Mouse (Mus musculus): ENCODE results near the gene Mrpl38. TPM values are rescaled to one million over a fixed set of nuclear protein-coding genes. Genes with fewer than 3 reads are reported as not detected.

Gene Mrpl38
- total RNA-seq, 2 experiments from 2014 or later = 55.9 to 56.8 TPM

Other genes starting within 250 kb of the Mrpl38 start
- 10 to 100 TPM; 28.7 to 43.3 TPM for gene Smim5, start 238.9 kb downstream of the Mrpl38 start, total RNA-seq (2021)
- gene Smim6, start 226.9 kb downstream of the Mrpl38 start, total RNA-seq (2021) = under 1 TPM; 0.37 to 0.45 TPM
- gene Sap30bp, start 205.6 kb downstream of the Mrpl38 start, total RNA-seq (2021) = 10 to 100 TPM; 26.6 to 26.7 TPM
- 10 to 100 TPM in 1 of 2 experiments, 1 to 10 TPM in 1; 8.3 to 10.9 TPM for gene Recql5, start 205.4 kb downstream of the Mrpl38 start, total RNA-seq (2021)
- gene Itgb4, start 164.2 kb downstream of the Mrpl38 start, total RNA-seq (2021) = 1 to 10 TPM; 4.8 to 5.5 TPM
- 10 to 100 TPM; 31.7 to 33.1 TPM for gene Galk1, start 126.1 kb downstream of the Mrpl38 start, total RNA-seq (2021)
- gene H3f3b, start 110.9 kb downstream of the Mrpl38 start, total RNA-seq (2021) = 100 to 1,000 TPM; 338 to 393 TPM
- 10 to 100 TPM; 16.3 to 17.0 TPM for gene Unk, start 108.5 kb downstream of the Mrpl38 start, total RNA-seq (2021)
- gene Unc13d, start 60.9 kb downstream of the Mrpl38 start, total RNA-seq (2021) = 1 to 10 TPM in 1 of 2 experiments, under 1 TPM in 1; 0.52 to 1.0 TPM
- 10 to 100 TPM; 96.6 to 99.5 TPM for gene Wbp2, start 51.9 kb downstream of the Mrpl38 start, total RNA-seq (2021)
- 10 to 100 TPM; 43.3 to 49.7 TPM for gene Trim47, start 11.7 kb downstream of the Mrpl38 start, total RNA-seq (2021)
- gene Trim65, start 7.7 kb downstream of the Mrpl38 start, total RNA-seq (2021) = 1 to 10 TPM; 5.4 to 6.3 TPM
- 10 to 100 TPM; 17.4 to 17.7 TPM for gene Fbf1, start 29.3 kb upstream of the Mrpl38 start, total RNA-seq (2021)
- 10 to 100 TPM; 29.7 to 34.0 TPM for gene Ten1, start 60.0 kb upstream of the Mrpl38 start, total RNA-seq (2021)
- 10 to 100 TPM; 92.5 to 99.9 TPM for gene Acox1, start 60.2 kb upstream of the Mrpl38 start, total RNA-seq (2021)
- gene Evpl, start 99.2 kb upstream of the Mrpl38 start, total RNA-seq (2021) = 1 to 10 TPM; 1.2 TPM
- gene Srp68, start 135.3 kb upstream of the Mrpl38 start, total RNA-seq (2021) = 10 to 100 TPM; 58.7 to 59.8 TPM
- not detected for gene Galr2, start 142.1 kb upstream of the Mrpl38 start, total RNA-seq (2021)
- 10 to 100 TPM; 61.0 to 65.9 TPM for gene Exoc7, start 168.4 kb upstream of the Mrpl38 start, total RNA-seq (2021)
- gene Foxj1, start 196.5 kb upstream of the Mrpl38 start, total RNA-seq (2021) = not detected

Data from heart, postnatal 10 days (tissue).